Mouse (Mus musculus) kidney, postnatal 25 days (tissue): ENCODE data around the gene Plod3.

Experiments
- DNase-seq, 2 experiments: peaks; one replicate each; pipeline ENCODE4 v3.0.0; 2021; ENCODE audit warnings: mixed read lengths in 2 of 2

Gene Plod3

GRCm38 (mm10) chr5:136965210-136965609 is 21.6 kb upstream of the Plod3 start:
- DNase-seq: peak in 1 of 2 experiments; percentile 52

- DNase-seq: peak; percentile 40 to 77
These were observed 21.1 kb upstream of the Plod3 start for GRCm38 (mm10) chr5:136965686-136966085.

GRCm38 (mm10) chr5:136966331-136966730 is 20.5 kb upstream of the Plod3 start, which contains the start of gene Cldn15:
Gene Cldn15 (plus strand): TSS chr5:136966616.
- peak; percentile 74 to 90 for DNase-seq

GRCm38 (mm10) chr5:136966861-136967455 is 19.9 kb upstream of the Plod3 start:
- DNase-seq: no peak

- DNase-seq: peak; percentile 90 to 95
These were observed 19.2 kb upstream of the Plod3 start for GRCm38 (mm10) chr5:136967592-136967991.

- DNase-seq: peak; percentile 89 to 92
These were observed 16.1 kb upstream of the Plod3 start for GRCm38 (mm10) chr5:136970703-136971102.

GRCm38 (mm10) chr5:136973670-136974069 is 13.1 kb upstream of the Plod3 start:
- DNase-seq: no peak

GRCm38 (mm10) chr5:136977769-136978168 is 9.1 kb upstream of the Plod3 start:
- no peak for DNase-seq

- no peak for DNase-seq
These were observed 7.1 kb upstream of the Plod3 start for GRCm38 (mm10) chr5:136979762-136980161.

- no peak for DNase-seq
These were observed 5.8 kb upstream of the Plod3 start for GRCm38 (mm10) chr5:136980974-136981373.

- DNase-seq: peak; percentile 61 to 79
These were observed 4.4 kb upstream of the Plod3 start for GRCm38 (mm10) chr5:136982338-136982930.

- no peak for DNase-seq
These were observed 2.0 kb upstream of the Plod3 start for GRCm38 (mm10) chr5:136984828-136985227.

- DNase-seq: peak; percentile 77 to 90
These were observed 517 bp downstream of the Plod3 start for GRCm38 (mm10) chr5:136987138-136987933.

GRCm38 (mm10) chr5:136987934-136988271 is 1.1 kb downstream of the Plod3 start, which contains the start of gene Znhit1:
Gene Znhit1 (minus strand): TSS chr5:136988021.
- no peak for DNase-seq

GRCm38 (mm10) chr5:136988420-136988819 is 1.6 kb downstream of the Plod3 start:
- DNase-seq: peak; percentile 40

GRCm38 (mm10) chr5:136989801-136990200 is 3.0 kb downstream of the Plod3 start:
- peak in 1 of 2 experiments; percentile 40 for DNase-seq

GRCm38 (mm10) chr5:136999449-136999848 is 12.6 kb downstream of the Plod3 start:
- no peak for DNase-seq

GRCm38 (mm10) chr5:137000612-137001011 is 13.8 kb downstream of the Plod3 start:
- no peak for DNase-seq

GRCm38 (mm10) chr5:137007276-137007675 is 20.5 kb downstream of the Plod3 start:
- DNase-seq: no peak

GRCm38 (mm10) chr5:137009988-137010387 is 23.2 kb downstream of the Plod3 start:
- DNase-seq: peak; percentile 59 to 81

- no peak for DNase-seq
These were observed 25.7 kb downstream of the Plod3 start for GRCm38 (mm10) chr5:137012401-137012950.

GRCm38 (mm10) chr5:137015913-137016312 is 29.1 kb downstream of the Plod3 start:
- no peak for DNase-seq

GRCm38 (mm10) chr5:137024318-137024717 is 37.5 kb downstream of the Plod3 start:
- DNase-seq: no peak
